Mouse (Mus musculus) frontal cortex, adult (tissue): ENCODE measurements around the gene Muc1.
A peak's percentile ranks its signal among the peaks of the same experiment; 100 is the strongest.

Source experiments
- ATAC-seq: cut with Nextera tagmentation; 2 replicates; pipeline ENCODE4 v1.9.2; 2017; ENCODE audit warnings: mild to moderate bottlenecking, moderate library complexity, mixed read lengths; ENCODE audit not compliant: low TSS enrichment

Gene Muc1

GRCm38 (mm10) chr3:89270051-89270755, 41.3 kb downstream of the Muc1 start, which contains the start of gene Slc50a1:
Gene Slc50a1 (minus strand): TSS chr3:89270570.
- ATAC-seq, result peak; percentile 70

DNA sequence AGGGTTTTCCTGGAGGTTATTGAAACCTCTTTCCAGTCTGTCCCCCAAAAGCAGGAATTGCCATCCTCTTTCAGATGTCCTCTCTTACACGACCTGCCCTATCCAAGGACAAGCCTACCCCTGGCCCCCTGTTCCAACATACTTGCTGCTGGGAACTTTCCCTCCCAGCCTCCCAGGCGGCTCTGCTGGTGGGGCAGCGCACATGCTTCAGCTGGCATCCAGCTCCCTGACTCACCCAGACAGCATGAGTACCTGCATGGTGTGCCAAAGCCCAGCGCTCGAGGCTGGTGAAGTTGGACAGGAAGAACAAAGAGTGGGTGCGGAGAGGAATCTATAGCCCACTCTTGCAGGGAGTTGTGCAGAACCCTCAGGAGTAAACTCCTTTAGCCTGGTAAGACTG, 42.0 kb downstream of the Muc1 start:
- peak; percentile 62 for ATAC-seq

GRCm38 (mm10) chr3:89271760-89272159, 42.9 kb downstream of the Muc1 start:
- no peak for ATAC-seq

DNA sequence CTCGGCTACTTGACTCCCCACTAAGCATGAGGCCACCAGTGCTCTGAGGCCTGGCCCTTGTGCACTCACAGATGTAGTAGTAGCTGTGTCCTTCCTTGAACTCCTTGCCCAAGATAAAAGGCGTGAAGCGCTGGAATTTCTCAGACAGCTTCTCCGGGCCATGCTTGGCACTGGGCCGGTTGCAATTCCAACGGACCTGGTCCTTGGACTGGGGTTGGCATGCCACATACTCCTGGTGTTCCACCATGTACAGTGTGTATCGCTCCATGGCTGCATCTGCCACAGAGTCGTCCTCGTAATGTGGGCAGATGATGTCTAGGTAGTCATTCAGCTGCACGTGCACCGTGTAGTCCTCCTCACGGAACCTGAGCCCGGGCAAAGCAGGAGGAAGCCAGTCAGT, 47.2 kb downstream of the Muc1 start:
- ATAC-seq, result no peak

GRCm38 (mm10) chr3:89277281-89278021, 48.6 kb downstream of the Muc1 start:
- no peak for ATAC-seq

GRCm38 (mm10) chr3:89278107-89278506, 49.2 kb downstream of the Muc1 start:
- no peak for ATAC-seq

DNA sequence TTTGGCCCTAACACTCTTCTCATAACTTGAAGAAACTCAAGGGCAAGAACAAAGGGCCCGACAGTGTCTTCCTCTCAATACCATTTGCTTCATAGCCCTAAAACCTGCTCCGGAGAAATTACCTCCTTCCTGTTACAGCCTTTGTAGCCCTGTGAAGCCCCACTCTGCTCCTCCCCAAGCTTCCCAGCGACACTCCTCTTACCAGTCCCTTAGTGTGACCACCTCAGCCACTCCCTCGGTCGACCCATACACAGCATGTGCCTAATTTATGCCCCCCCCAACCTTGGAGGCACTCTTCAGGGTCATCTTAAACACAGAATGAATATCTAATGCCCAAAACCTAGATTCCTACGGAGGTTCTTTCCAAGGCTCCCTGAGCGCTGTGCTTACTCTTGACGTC, 49.8 kb downstream of the Muc1 start:
- no peak for ATAC-seq

DNA sequence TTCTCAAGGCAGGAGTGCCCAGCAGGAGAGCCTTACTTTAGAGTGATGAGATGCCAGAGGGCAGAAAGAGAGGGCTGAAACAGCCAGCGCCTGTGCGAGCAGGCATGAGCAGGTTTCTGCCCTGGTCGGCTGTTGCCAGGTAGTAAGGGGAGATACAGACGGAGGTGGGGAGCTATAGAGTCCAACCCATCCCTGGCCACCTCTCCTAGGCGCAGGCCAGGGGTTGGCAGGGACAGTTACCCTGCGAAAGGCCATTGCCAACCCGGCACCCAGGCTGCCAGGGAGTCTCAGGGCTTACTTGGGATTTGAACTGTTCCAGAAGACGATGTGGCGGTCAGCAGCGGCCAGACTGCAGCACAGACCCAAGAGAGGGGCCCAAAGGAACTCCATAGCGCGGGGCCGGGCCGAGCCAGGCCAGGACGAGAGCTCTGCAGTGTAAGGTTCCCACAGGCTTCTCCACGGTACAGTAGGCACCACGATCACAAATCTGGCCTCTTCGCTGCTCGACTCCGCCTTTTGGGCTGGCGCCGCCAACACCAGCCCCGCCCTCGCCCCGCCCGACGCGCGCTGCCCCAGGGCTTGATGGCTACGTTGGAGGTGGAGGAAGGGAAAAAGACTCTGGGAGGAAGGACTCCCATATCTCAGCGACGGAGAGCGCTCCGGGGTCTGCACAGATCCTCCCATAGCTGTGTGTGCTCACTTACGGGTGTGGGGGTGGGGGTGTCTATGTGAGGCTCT, 50.5 kb downstream of the Muc1 start:
- ATAC-seq, result peak; percentile 74

GRCm38 (mm10) chr3:89280050-89280605, 51.3 kb downstream of the Muc1 start:
- ATAC-seq, result no peak

DNA sequence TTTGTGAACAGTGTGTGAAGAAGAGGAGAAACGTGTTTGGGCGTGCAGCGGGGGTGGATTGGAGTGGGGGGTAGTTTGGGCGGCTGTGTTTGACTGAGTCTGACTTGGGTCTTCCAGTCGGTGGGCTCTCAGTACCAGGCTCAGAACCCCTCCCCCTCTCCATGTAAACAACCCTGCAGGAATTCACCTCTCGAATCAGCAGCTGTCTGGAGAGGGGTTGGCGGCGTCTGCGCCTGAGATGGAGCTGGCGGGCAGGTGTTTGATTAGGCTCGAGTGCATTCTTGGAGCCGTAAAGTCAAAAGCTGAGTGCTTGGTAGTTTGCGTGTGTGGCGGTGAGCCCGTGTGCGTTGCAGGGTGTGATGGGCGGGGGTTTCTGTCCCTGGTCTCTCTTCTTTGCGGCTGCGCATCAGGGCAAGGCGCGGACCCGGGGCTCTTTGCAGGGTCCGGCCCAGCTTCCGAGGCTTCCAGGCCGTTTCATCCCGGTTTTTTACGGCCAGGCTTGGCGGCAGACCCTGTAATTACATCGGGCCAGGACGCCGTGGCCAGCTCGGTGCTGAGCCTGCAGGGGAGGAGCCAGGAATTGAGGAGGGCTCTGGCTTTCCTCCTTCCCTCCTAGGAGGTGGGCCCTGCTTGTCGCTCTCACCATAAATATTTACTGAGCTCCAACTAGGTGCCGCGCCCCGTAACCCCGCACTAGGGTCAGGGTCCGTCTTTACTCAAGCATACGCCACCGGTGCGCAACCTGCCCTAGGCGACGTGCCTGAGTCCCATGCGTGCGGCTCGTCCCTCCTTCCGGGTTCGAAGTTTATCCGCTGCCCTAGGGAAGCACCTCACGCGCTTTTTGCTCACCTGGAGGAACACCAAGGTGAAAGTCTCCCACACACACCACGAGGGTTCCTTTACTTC, 52.0 kb downstream of the Muc1 start, which contains the start of gene Efna1:
Efna1 (minus strand) TSS at position 537 of the 906 bp plus-strand sequence.
- ATAC-seq, result 0 out of 2 replicates have a peak, but pooled peaks have one; percentile 9

DNA sequence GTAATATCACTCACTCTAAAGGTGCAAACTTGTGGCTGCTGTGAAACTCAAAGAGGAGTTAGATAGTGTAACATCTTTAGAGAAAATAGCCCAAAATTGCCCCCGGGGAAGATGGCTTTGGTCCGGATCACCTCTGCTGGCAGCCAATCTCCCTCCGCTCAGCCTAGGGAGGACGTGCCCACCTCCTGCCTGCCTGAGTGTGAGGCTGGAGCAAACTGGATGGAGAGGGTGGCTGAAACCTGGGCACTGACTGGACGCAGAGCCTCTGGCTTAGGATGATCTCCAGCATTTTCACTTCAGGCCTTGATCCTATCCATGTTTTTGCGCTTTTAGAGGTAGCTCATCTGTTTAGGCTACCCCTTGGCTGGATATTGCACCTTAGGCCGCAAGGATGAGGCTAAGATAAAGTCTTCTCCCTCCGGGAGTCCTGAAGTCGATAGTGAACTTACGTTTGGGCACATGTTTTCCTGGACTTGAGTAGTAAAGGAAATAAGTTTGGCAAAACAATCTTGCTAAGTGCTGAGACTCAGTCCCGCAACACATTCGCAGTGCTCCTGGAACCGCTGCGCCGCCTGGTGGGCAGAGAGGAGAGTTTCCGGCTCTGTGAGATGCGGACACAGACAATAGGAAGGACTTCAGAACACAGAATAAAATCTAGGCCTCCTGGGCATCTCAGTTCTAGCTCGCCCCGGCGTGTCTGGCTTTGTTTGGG, 52.9 kb downstream of the Muc1 start:
- peak; percentile 55 for ATAC-seq

DNA sequence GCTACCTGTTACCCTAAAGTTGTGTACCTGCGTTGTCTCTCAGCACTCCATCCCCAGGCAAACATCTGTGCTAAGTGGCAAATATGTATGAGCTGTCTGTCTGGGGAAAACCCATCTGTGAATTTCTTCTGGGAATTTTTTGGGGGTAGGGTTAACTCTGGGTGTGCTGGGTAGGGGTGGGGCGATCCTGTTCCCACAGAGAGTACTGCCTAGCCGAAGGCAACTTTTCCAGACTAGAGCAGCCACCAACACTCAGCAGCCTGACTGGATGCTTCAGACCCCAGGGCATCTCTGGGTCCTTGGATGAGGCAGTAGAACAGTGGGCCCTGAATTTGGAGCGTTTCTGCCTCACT, 53.4 kb downstream of the Muc1 start:
- ATAC-seq, result no peak
